Mouse (Mus musculus) testis, adult 2 months (tissue): ENCODE measurements around the gene Tmem25. TPM values are rescaled to one million over a fixed set of nuclear protein-coding genes. Genes with fewer than 3 reads are reported as not detected.
A peak's percentile ranks its signal among the peaks of the same experiment; 100 is the strongest.
"Not testable (repeated sequence)": the region's sequence is repeated elsewhere in the genome, so short reads cannot be mapped to it uniquely, and the experiment has no call there.

ENCODE experiments used
- H3K27ac ChIP-seq: fragments of 200-500 bp; 2 replicates; pipeline ENCODE4 v1.5.1; 2012; ENCODE audit warnings: low read depth, low read length; ENCODE audit not compliant: control insufficient read depth, insufficient read depth
- H3K27me3 ChIP-seq: fragments of 200-500 bp; 2 replicates; pipeline ENCODE4 v1.6.1; 2012; ENCODE audit warnings: mild to moderate bottlenecking, low read length, moderate library complexity; ENCODE audit not compliant: control insufficient read depth, insufficient read depth
- H3K36me3 ChIP-seq: fragments of 200-500 bp; 2 replicates; pipeline ENCODE4 v1.6.1; 2012; ENCODE audit warnings: mild to moderate bottlenecking, low read length; ENCODE audit not compliant: control insufficient read depth, insufficient read depth
- H3K4me1 ChIP-seq: fragments of 200-500 bp; 2 replicates; pipeline ENCODE4 v1.6.1; 2012; ENCODE audit warnings: low read length; ENCODE audit not compliant: control insufficient read depth, insufficient read depth
- H3K4me3 ChIP-seq: fragments of 200-500 bp; 2 replicates; pipeline ENCODE4 v1.5.1; 2012; ENCODE audit warnings: low read depth, mild to moderate bottlenecking, low read length, moderate library complexity, mixed read lengths; ENCODE audit not compliant: control insufficient read depth
- CTCF ChIP-seq: fragments of 200-500 bp; IDR thresholded peaks from 2 replicates; pipeline ENCODE4 v1.5.1; 2012; ENCODE audit warnings: low read depth, mild to moderate bottlenecking, inconsistent platforms, low read length, moderate library complexity; ENCODE audit not compliant: control insufficient read depth, insufficient read depth, insufficient replicate concordance
- POLR2A ChIP-seq: fragments of 200-500 bp; IDR thresholded peaks from 2 replicates; pipeline ENCODE4 v1.6.1; 2012; ENCODE audit warnings: low read depth, mild to moderate bottlenecking, inconsistent platforms, low read length, moderate library complexity; ENCODE audit not compliant: control insufficient read depth
- polyA plus RNA-seq: library from polyadenylated mRNA; depleted of rRNA; stranded (reverse); fragments of >200 nt; gene quantifications from 2 replicates; pipeline ENCODE4 v1.2.3, GENCODE M21; 2012

Tmem25 gene
- polyA plus RNA-seq, 1 experiment: 3.0 TPM

GRCm38 (mm10) chr9:44771376-44771775 lies 27.7 kb downstream of the Tmem25 start:
- H3K27ac ChIP-seq: no peak overlapping the region
- no peaks in the 10 kb centered on the region for H3K27me3 ChIP-seq
- no peak overlapping the region for H3K4me3 ChIP-seq
- TF ChIP-seq CTCF: no peak
- no peak for TF ChIP-seq POLR2A
- peaks cover 4% of the 10 kb centered on the region for H3K4me1 ChIP-seq
- 0 out of 2 replicates have a peak, but pooled peaks cover 1% of the 10 kb centered on the region for H3K36me3 ChIP-seq

GRCm38 (mm10) chr9:44768029-44768394 lies 31.1 kb downstream of the Tmem25 start:
- not testable (repeated sequence) for H3K4me1 ChIP-seq, H3K27me3 ChIP-seq, H3K36me3 ChIP-seq
- peak overlapping the region; percentile 59 for H3K4me3 ChIP-seq
- peak overlapping the region; percentile 29; the same call in 1 of the 2 replicates for H3K27ac ChIP-seq

GRCm38 (mm10) chr9:44767101-44768028 lies 31.7 kb downstream of the Tmem25 start, which contains the start of the genes Arcn1 and Ift46:
Gene Arcn1, minus strand, starts transcription at chr9:44767845.
Gene Ift46, plus strand, starts transcription at chr9:44767908.
- TF ChIP-seq POLR2A (peak; percentile 75), CTCF (no peak)
- Histone ChIP-seq H3K36me3 (no peaks in the 10 kb centered on the region), H3K4me3 (peak within 1 kb of the TSS; percentile 95), H3K27ac (peak within 1 kb of the TSS; percentile 96), H3K27me3 (no peaks in the 10 kb centered on the region), H3K4me1 (peaks cover 6% of the 10 kb centered on the region)

GRCm38 (mm10) chr9:44760873-44761272 lies 38.2 kb downstream of the Tmem25 start:
- Histone ChIP-seq H3K36me3 (no peaks in the 10 kb centered on the region; the same call in 1 of the 2 replicates), H3K27me3 (no peaks in the 10 kb centered on the region), H3K4me3 (no peak overlapping the region), H3K27ac (no peak overlapping the region), H3K4me1 (peaks cover 2% of the 10 kb centered on the region)
- no peak for TF ChIP-seq CTCF
- no peak for TF ChIP-seq POLR2A

- no peak for TF ChIP-seq POLR2A
- TF ChIP-seq CTCF: no peak
- H3K36me3 ChIP-seq: peaks cover 3% of the 10 kb centered on the region
- no peaks in the 10 kb centered on the region for H3K4me1 ChIP-seq
- H3K27ac ChIP-seq: no peak overlapping the region
- H3K4me3 ChIP-seq: no peak overlapping the region
- no peaks in the 10 kb centered on the region for H3K27me3 ChIP-seq
These were observed 50.6 kb downstream of the Tmem25 start for GRCm38 (mm10) chr9:44748473-44748872.

- Histone ChIP-seq H3K27ac (no peak overlapping the region), H3K4me3 (no peak overlapping the region), H3K4me1 (no peaks in the 10 kb centered on the region), H3K36me3 (peaks cover 3% of the 10 kb centered on the region), H3K27me3 (no peaks in the 10 kb centered on the region)
- no peak for TF ChIP-seq POLR2A
- TF ChIP-seq CTCF: no peak
These were observed 51.8 kb downstream of the Tmem25 start for GRCm38 (mm10) chr9:44747341-44747740.

GRCm38 (mm10) chr9:44746666-44747065 lies 52.4 kb downstream of the Tmem25 start:
- no peaks in the 10 kb centered on the region for H3K4me1 ChIP-seq
- H3K27me3 ChIP-seq: no peaks in the 10 kb centered on the region
- TF ChIP-seq CTCF: no peak
- TF ChIP-seq POLR2A: no peak
- H3K4me3 ChIP-seq: no peak overlapping the region
- H3K27ac ChIP-seq: no peak overlapping the region
- peaks cover 3% of the 10 kb centered on the region for H3K36me3 ChIP-seq
